Mouse (Mus musculus) embryonic facial prominence, embryonic 13.5 days (tissue): ENCODE measurements around the gene Abcg1. TPM values are rescaled to one million over a fixed set of nuclear protein-coding genes. Genes with fewer than 3 reads are reported as not detected.

Experiments
- ATAC-seq: fragments of 200-750 bp; cut with Nextera tagmentation; 2 replicates; pipeline ENCODE4 v1.8.0; 2017; ENCODE audit warnings: low read depth; ENCODE audit not compliant: insufficient number of reproducible peaks, insufficient read depth, low FRiP score, low TSS enrichment
- H3K27ac ChIP-seq: fragments of 300-500 bp; sonication (generic); 2 replicates; pipeline ENCODE4 v1.5.1; 2015; ENCODE audit warnings: moderate library complexity, mild to moderate bottlenecking, inconsistent platforms
- H3K27me3 ChIP-seq: fragments of 300-500 bp; sonication (generic); 2 replicates; pipeline ENCODE4 v1.6.1; 2015; ENCODE audit warnings: mild to moderate bottlenecking, inconsistent platforms
- H3K36me3 ChIP-seq: fragments of 300-500 bp; sonication (generic); 2 replicates; pipeline ENCODE4 v1.6.1; 2015; ENCODE audit warnings: mild to moderate bottlenecking, inconsistent platforms
- H3K4me1 ChIP-seq: fragments of 300-500 bp; sonication (generic); 2 replicates; pipeline ENCODE4 v1.6.1; 2015; ENCODE audit warnings: inconsistent platforms
- H3K4me2 ChIP-seq: fragments of 300-500 bp; sonication (generic); 2 replicates; pipeline ENCODE4 v1.6.1; 2015; ENCODE audit warnings: moderate library complexity, mild to moderate bottlenecking, inconsistent platforms
- H3K4me3 ChIP-seq: fragments of 300-500 bp; sonication (generic); 2 replicates; pipeline ENCODE4 v1.5.1; 2015; ENCODE audit warnings: mild to moderate bottlenecking, inconsistent platforms
- H3K9ac ChIP-seq: fragments of 300-500 bp; sonication (generic); 2 replicates; pipeline ENCODE4 v1.6.1; 2015; ENCODE audit warnings: mild to moderate bottlenecking, inconsistent platforms
- H3K9me3 ChIP-seq: fragments of 300-500 bp; sonication (generic); 2 replicates; pipeline ENCODE4 v1.6.1; 2016; ENCODE audit warnings: inconsistent platforms
- WGBS: fragments of 180-500 bp; shearing (Covaris S2); methylation state at CpG from one replicate; pipeline ENCODE4 v1.1.7; 2015; ENCODE audit warnings: mixed read lengths; 5-methylcytosine and 5-hydroxymethylcytosine counted together
- polyA plus RNA-seq: library from polyadenylated mRNA; unstranded; fragments of >200 nt; fragmentation: Nextera tagmentation; extraction: Ambion mirVana; gene quantifications from 2 replicates; pipeline ENCODE4 v1.2.1, GENCODE M21; 2015

Abcg1 gene
- polyA plus RNA-seq = 14.2 and 14.9 TPM in 2 replicates

DNA sequence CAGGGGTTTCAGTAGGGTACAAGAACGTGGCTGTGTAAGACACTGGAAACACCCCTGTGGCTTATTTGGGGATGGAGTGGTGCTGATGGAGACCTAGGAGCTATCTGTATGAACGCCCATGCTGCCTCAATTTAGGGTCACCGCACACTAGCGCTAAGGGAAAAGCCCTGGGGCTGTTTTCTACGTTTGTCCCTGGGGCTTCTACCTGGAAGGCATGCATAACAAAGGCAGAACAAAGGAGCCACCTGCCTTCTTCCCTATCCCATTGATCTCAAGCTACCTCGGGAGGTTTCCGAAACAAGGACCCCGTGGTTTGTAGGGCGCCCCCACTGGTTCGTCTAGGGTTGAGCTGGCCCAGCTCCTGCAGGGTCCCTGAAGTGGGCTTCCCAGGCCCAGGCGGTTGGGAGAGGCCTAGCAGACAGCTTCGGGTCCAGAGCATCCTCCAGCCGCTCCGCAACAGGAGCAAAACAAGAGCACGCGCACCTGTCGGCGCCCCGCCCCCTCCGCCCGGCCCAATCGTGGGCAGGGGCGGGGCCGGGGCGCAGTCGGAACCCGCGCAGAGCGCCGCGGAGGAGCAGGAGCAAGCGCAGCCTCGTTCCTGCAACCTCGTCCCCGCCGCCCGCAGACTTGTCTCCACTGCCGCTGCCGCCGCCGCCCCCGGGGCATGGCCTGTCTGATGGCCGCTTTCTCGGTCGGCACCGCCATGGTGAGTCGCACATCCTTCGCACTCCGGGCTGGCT is at the start of gene Abcg1:
Gene Abcg1 (plus strand): TSS at position 525 of the 740 bp plus-strand sequence.
- peak; percentile 78; the same call in 1 of the 2 replicates for ATAC-seq
- 2% methylated on average over 48 of the region's 49 CpGs for WGBS
- H3K27ac ChIP-seq = peak within 1 kb of the TSS; percentile 60

DNA sequence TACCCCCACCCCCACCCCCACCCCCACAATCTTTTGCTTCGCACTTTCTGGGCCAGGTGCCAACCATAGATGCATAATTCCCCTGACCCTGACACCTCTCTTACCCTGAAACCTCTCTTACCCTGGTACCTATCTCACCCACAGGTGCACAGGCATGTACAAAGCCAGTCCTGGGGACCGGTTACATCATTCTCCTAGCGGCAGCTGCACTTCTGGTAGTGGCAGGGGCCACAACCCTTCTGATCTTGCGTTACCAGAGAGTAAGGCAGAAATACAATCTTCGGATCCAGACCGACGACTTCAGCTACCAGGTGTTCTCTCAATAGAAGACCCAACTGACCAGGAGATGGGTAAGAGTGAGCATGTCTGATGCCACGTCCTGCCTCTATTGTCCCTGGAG is 49.1 kb upstream of the Abcg1 start:
- no peak overlapping the region for H3K9ac ChIP-seq
- H3K36me3 ChIP-seq = no peaks in the 10 kb centered on the region
- H3K4me1 ChIP-seq = 0 out of 2 replicates have a peak, but pooled peaks cover 4% of the 10 kb centered on the region
- no peaks in the 10 kb centered on the region for H3K9me3 ChIP-seq
- no peak overlapping the region for H3K4me3 ChIP-seq
- H3K4me2 ChIP-seq = no peak overlapping the region
- H3K27ac ChIP-seq = no peak overlapping the region
- whole genome bisulfite sequencing = 80% methylated on average over 8 of the region's 8 CpGs
- ATAC-seq = no peak
- H3K27me3 ChIP-seq = no peaks in the 10 kb centered on the region

More for the DNA sequence above, at the start of gene Abcg1:
- peak within 1 kb of the TSS; percentile 57 for H3K4me3 ChIP-seq
- peak within 1 kb of the TSS; percentile 70 for H3K9ac ChIP-seq
- peaks cover 13% of the 10 kb centered on the region for H3K9me3 ChIP-seq
- peaks cover 36% of the 10 kb centered on the region for H3K4me1 ChIP-seq
- H3K4me2 ChIP-seq = peak within 1 kb of the TSS; percentile 94
- H3K27me3 ChIP-seq = peaks cover 19% of the 10 kb centered on the region
- H3K36me3 ChIP-seq = no peaks in the 10 kb centered on the region; the same call in 1 of the 2 replicates

DNA sequence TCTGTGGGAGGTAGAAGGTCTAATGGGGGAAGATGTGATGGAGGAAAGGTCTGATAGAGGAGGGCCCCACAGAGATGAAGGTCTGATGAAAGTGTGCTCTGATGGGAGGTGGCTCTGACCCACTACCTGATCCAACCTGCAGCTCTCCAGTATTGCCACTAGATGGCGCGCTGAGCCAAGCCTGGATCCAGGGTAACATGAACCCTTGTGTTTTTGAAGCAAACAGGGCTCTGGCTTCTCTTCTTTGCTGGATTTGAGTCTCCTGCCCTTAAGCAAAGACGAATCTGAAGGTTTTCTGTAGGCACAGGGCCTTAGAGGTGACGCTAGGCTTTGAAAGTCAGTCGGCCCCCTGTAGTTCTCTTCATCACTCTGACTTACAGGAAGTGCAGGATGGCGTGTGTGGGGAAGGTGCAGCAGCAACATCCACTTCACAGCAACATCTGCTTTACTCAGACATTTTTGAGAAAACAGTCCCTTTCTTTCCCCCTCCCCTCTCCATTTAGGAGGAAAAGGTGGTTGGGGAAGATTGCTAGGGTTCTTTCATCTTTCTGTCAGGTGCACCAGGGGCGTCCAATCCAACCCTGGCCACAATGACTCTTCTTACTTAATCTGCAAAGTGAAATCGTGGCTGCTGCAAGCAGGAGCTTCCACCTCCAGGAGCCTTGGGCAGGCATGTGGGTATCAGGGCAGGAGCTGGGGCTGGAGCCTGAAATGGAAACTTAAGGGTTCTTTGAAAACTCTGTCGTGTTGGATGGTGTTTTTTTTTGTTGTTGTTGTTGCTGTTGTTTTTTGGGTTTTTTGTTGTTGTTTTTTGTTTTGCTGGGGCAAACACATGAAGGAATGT is 45.7 kb upstream of the Abcg1 start:
- H3K27me3 ChIP-seq = no peaks in the 10 kb centered on the region
- no peak overlapping the region for H3K4me2 ChIP-seq
- H3K4me3 ChIP-seq = no peak overlapping the region
- ATAC-seq = no peak
- no peak overlapping the region for H3K27ac ChIP-seq
- WGBS = 27% methylated on average over 9 of the region's 9 CpGs
- H3K9me3 ChIP-seq = no peaks in the 10 kb centered on the region
- H3K9ac ChIP-seq = no peak overlapping the region
- peaks cover 9% of the 10 kb centered on the region; the same call in 1 of the 2 replicates for H3K4me1 ChIP-seq
- no peaks in the 10 kb centered on the region for H3K36me3 ChIP-seq

DNA sequence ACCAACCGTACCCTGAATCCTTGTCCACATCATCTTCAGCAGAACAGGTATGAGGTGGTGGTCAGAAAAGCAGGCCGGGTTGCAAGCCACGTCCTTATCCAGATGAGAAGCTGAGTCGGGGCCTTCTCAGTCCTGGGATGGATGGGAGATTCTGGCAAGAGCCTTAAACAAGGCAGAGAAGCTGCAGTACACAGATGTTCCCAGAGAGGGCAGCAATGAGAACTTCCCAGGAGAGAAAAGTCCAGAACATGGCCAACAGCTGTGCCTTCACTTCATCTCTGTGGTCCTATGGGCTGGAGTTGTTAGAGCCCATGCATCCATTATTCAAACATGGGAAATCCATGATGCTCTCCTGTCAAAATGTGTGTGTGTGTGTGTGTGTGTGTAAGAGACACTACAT is 39.2 kb upstream of the Abcg1 start:
- Histone ChIP-seq H3K9ac (no peak overlapping the region), H3K27me3 (no peaks in the 10 kb centered on the region), H3K9me3 (no peaks in the 10 kb centered on the region), H3K36me3 (no peaks in the 10 kb centered on the region), H3K4me2 (no peak overlapping the region), H3K4me3 (no peak overlapping the region), H3K27ac (no peak overlapping the region), H3K4me1 (peaks cover 10% of the 10 kb centered on the region)
- no peak for ATAC-seq
- WGBS = 60% methylated on average over 4 of the region's 4 CpGs

DNA sequence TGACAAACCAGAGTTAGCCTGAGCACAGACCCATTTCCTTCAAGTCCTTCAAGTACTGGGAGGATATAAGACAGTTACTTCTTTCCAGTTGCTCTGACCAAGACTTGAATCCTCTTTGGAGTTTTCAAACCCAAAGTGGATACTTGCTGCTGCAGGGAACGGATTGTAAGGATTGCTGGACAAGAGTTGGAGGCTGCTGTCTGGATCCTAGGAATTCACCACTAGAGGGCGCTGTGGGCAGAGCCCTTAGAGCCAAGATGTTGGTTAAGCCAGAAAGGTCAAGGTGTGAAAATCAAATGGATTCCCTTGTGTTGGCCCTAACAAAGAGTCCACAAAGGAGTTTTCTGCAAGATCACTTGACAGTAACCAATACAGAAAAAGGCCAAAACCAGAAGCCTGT is 38.0 kb upstream of the Abcg1 start:
- H3K9ac ChIP-seq = no peak overlapping the region
- ATAC-seq = no peak
- WGBS = 6% methylated on average over 2 of the region's 2 CpGs
- H3K36me3 ChIP-seq = no peaks in the 10 kb centered on the region
- H3K4me1 ChIP-seq = peaks cover 13% of the 10 kb centered on the region
- H3K27me3 ChIP-seq = no peaks in the 10 kb centered on the region
- H3K9me3 ChIP-seq = no peaks in the 10 kb centered on the region
- no peak overlapping the region for H3K27ac ChIP-seq
- H3K4me3 ChIP-seq = no peak overlapping the region
- H3K4me2 ChIP-seq = no peak overlapping the region

DNA sequence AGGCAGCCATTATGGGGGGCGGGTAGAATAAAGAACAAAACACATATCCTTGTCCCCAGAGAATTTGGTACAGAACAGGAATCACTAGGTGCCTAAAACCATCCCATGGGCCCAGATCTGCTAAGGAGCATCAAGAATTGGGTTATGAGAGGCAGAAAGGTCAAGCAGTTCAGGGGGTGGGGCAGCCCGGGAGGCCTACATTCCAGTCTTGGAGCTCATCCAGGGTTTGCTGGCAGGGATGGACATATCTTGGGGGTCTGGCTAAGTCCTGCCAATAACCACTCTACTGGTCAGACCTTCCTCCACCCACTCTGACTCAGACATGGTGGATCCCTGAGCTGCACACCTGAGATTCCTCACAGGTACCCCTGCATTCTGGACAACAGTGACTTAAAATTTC is 37.4 kb upstream of the Abcg1 start:
- no peaks in the 10 kb centered on the region for H3K27me3 ChIP-seq
- no peak overlapping the region for H3K9ac ChIP-seq
- H3K4me3 ChIP-seq = no peak overlapping the region
- 81% methylated on average over 2 of the region's 2 CpGs for WGBS
- H3K4me2 ChIP-seq = no peak overlapping the region
- H3K4me1 ChIP-seq = peaks cover 10% of the 10 kb centered on the region
- no peaks in the 10 kb centered on the region for H3K9me3 ChIP-seq
- ATAC-seq = no peak
- no peaks in the 10 kb centered on the region for H3K36me3 ChIP-seq
- H3K27ac ChIP-seq = no peak overlapping the region

DNA sequence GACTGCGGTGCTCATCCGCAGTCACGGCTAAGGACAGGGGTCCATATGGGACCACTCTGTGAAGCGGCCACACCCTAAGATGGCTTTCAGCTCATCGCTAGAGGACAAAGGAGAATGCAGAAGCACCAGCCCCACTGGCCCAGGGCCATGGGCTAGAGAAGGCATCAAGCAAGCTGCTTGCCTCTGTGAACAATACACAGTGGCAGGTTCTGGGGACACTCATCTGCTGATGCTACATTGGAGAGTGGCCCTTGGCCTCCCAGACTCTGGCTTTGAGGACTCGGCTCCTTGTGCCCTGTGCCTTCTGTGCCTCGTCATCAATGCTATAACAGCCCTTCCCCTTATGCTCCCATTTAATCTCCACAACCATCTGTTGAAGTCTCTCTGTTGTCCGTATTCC is 36.2 kb upstream of the Abcg1 start:
- no peaks in the 10 kb centered on the region for H3K9me3 ChIP-seq
- no peak for ATAC-seq
- peaks cover 8% of the 10 kb centered on the region; the same call in 1 of the 2 replicates for H3K4me1 ChIP-seq
- no peaks in the 10 kb centered on the region for H3K36me3 ChIP-seq
- H3K9ac ChIP-seq = no peak overlapping the region
- no peak overlapping the region for H3K27ac ChIP-seq
- no peaks in the 10 kb centered on the region for H3K27me3 ChIP-seq
- 82% methylated on average over 8 of the region's 8 CpGs for WGBS
- no peak overlapping the region for H3K4me2 ChIP-seq
- H3K4me3 ChIP-seq = no peak overlapping the region

DNA sequence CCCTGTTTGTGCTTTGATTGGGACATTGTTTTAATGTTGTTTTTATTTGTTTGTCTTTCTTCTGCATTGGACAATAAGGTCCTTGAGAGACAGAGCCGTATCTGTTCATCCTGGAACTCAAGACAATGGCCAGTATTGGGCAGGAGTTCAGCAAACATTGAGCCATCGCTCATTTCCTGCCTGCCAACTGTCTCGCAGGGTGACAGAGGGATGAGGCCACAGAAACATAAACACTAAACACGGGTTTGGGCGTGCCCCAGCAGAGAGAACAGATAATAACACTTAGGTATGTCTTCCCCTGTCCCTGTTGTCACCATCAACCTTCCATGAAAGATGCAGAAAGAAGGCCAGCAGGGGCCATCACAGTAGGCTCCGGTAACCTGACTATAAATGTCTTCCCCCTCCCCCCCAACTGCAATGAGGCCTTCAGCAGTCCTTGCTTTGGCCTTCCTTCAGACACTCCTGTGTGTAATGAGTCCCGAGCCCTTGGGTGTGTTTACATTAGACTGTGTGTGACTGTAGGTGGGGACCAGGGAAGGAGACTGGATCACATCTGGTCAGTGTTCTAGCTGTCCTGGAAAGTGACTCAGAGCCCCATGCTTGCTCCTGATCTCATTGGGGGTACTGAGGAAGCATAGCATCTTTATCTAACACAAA is 33.2 kb upstream of the Abcg1 start:
- H3K4me3 ChIP-seq = no peak overlapping the region
- H3K27ac ChIP-seq = no peak overlapping the region
- H3K9me3 ChIP-seq = no peaks in the 10 kb centered on the region
- ATAC-seq = no peak
- H3K4me2 ChIP-seq = no peak overlapping the region
- no peaks in the 10 kb centered on the region for H3K27me3 ChIP-seq
- H3K36me3 ChIP-seq = no peaks in the 10 kb centered on the region
- WGBS = 62% methylated on average over 7 of the region's 7 CpGs
- H3K4me1 ChIP-seq = peaks cover 8% of the 10 kb centered on the region; the same call in 1 of the 2 replicates
- no peak overlapping the region for H3K9ac ChIP-seq

DNA sequence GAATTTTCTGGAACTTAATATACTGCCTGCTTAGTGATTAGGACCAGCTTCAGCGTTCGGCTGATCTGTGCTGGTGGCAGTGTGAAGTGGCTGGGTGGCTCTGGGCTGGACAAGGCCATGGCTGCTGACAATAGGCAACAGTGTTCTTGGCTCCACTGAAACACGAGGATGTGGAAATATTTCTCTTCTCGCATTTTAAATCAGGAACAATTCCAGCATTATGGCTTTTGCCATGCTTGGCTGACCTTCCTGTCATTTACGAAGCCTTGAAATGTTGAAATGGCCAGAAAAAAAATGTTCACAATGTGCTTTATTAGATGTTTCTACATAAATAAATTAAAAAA is 32.7 kb upstream of the Abcg1 start:
- H3K9ac ChIP-seq = no peak overlapping the region
- H3K4me1 ChIP-seq = peaks cover 8% of the 10 kb centered on the region; the same call in 1 of the 2 replicates
- no peak overlapping the region for H3K4me3 ChIP-seq
- 62% methylated on average over 5 of the region's 5 CpGs for WGBS
- no peaks in the 10 kb centered on the region for H3K27me3 ChIP-seq
- ATAC-seq = no peak
- no peaks in the 10 kb centered on the region for H3K9me3 ChIP-seq
- no peaks in the 10 kb centered on the region for H3K36me3 ChIP-seq
- H3K4me2 ChIP-seq = no peak overlapping the region
- H3K27ac ChIP-seq = no peak overlapping the region

DNA sequence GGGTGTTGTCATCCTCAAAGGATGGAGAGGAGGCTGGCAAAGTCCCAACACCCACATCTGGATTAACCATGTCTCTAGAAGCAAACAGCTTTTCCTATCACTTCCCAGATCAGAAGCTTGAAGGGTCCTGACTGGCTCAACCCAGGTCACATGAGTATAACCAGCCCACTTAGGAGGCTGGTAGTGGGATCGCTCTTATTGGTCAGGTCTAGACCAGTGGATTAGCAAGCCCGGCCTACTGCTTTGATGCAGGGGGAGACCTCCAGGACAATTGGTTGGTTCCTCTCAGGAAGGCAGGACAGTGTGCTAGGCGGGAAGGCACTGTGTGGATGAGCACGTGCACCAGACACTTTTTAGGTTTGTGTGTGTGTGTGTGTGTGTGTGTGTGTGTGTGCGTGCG is 30.5 kb upstream of the Abcg1 start:
- Histone ChIP-seq H3K36me3 (no peaks in the 10 kb centered on the region), H3K9me3 (peaks cover 1% of the 10 kb centered on the region; the same call in 1 of the 2 replicates), H3K27me3 (no peaks in the 10 kb centered on the region), H3K4me2 (no peak overlapping the region), H3K4me3 (no peak overlapping the region), H3K4me1 (0 out of 2 replicates have a peak, but pooled peaks cover 3% of the 10 kb centered on the region), H3K9ac (no peak overlapping the region), H3K27ac (no peak overlapping the region)
- no peak for ATAC-seq
- WGBS = 79% methylated on average over 6 of the region's 6 CpGs

DNA sequence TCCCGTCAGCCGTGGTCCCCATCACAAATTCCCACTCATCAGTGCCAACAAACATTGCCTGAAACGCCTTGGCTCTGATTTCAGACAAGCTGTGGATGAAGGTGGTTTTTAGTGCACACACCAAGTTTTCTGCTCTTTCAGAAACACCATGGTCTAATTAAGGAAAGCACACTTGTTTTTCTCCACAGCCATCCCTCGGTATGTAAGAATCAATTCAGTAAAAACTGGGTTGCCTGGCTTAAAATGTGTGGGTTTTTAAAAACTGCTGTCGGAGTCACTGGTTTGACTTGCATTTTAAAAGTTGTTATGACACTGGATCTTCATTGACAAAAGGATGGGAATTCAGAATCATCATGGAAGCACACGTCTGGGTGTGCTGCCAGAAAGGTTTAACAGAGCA is 29.8 kb upstream of the Abcg1 start:
- WGBS = 77% methylated on average over 6 of the region's 6 CpGs

More for the DNA sequence above, 29.8 kb upstream of the Abcg1 start:
- no peak overlapping the region for H3K4me3 ChIP-seq
- H3K27ac ChIP-seq = no peak overlapping the region
- ATAC-seq = no peak
- no peak overlapping the region for H3K4me2 ChIP-seq
- H3K4me1 ChIP-seq = 0 out of 2 replicates have a peak, but pooled peaks cover 3% of the 10 kb centered on the region
- H3K27me3 ChIP-seq = no peaks in the 10 kb centered on the region
- H3K36me3 ChIP-seq = no peaks in the 10 kb centered on the region
- H3K9me3 ChIP-seq = peaks cover 7% of the 10 kb centered on the region; the same call in 1 of the 2 replicates
- no peak overlapping the region for H3K9ac ChIP-seq
